Mouse (Mus musculus) urinary bladder, adult 18-20 months (tissue): ENCODE measurements around the gene Hal.
"Not testable (repeated sequence)": the region's sequence is repeated elsewhere in the genome, so short reads cannot be mapped to it uniquely, and the experiment has no call there.

Experiments
- DNase-seq, 2 experiments: peaks; one replicate each; pipeline ENCODE4 v3.0.0; 2022; ENCODE audit warnings: low spot score in 2 of 2, mixed read lengths in 2 of 2

Hal gene

GRCm38 (mm10) chr10:93515927-93516326 lies 27.4 kb downstream of the Hal start:
- no peak for DNase-seq

GRCm38 (mm10) chr10:93517754-93518153 lies 29.2 kb downstream of the Hal start:
- peak in 1 of 2 experiments; percentile 31 for DNase-seq

GRCm38 (mm10) chr10:93518186-93518585 lies 29.6 kb downstream of the Hal start:
- no peak for DNase-seq

DNA sequence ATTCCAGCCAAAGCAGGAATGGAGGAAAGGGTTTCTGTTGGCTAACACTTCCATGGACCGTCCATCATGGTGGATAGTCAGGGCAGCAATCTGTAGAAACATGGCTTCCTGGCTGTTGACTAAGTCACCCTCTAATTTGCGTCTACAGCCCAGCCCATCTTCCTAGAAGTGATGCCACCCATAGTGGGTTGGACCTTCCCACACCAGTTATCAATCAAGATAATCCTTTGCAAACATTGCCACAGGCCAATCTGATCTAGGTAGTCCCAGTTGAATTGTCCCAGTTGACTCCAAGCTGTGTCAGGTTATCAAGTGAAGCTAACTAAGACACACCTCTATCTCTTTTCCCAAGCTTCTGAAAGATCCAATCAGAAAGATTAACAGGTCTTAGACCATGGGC lies 30.1 kb downstream of the Hal start:
- DNase-seq = no peak

- no peak for DNase-seq
These were observed 30.6 kb downstream of the Hal start for GRCm38 (mm10) chr10:93519159-93519558.

- no peak for DNase-seq
These were observed 31.2 kb downstream of the Hal start for GRCm38 (mm10) chr10:93519756-93520155.

DNA sequence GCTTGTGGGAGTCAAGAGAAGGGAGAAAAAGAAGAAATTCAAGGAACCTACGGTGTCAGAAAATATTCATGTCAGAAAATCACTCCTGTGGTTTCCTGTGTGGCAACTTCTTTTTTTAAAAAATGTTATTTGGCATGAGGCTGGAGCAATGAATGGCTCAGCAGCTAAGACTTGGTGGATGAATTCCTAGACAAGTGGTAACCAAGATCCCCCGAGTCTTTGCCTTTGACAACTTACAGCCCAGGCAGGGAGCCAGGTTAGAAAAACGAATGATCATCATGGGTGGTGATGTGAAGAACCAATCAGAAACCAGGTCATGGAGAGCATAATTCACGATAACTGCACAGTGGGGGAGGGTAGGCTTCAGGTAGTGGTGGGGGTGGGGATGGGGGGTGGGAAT lies 32.4 kb downstream of the Hal start:
- no peak for DNase-seq

DNA sequence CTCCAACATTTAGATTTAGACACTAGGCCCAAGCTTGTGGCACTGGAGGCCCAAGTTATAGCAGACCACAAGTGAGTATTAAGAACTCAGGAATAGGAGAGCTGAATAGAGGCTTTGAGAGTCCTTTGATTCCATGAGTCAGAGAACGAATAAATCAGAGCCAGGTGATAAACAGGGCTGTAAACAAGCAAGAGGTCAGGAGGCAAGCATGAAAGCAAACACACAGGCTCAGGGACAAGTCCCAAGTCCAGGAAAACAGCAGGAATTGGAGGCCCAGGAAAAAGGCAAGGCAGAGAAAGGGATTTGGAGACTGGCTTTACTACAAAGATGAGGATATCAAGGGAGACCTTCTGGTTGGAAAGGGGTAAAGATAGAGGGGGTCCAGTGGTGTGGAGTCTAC lies 36.8 kb downstream of the Hal start:
- no peak for DNase-seq

DNA sequence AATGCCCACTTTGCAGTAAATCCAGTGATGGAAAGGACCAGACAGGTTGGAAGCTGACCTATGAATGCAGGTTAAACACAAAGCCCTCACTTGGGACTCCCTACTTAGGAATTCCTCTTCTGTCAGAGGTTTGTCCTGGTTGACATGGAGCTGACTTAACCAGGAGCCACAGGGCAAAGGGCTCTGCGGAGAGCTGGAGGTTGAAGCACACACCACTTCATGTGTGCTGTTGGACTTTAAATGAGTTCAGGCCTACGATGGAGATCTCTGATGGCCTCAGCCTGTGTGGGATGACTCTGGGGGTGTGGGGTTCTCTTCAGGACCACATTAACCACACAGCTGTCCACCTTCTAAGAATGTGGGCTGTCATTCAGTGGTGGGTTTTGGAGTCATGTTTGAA lies 49.7 kb downstream of the Hal start:
- DNase-seq = no peak

DNA sequence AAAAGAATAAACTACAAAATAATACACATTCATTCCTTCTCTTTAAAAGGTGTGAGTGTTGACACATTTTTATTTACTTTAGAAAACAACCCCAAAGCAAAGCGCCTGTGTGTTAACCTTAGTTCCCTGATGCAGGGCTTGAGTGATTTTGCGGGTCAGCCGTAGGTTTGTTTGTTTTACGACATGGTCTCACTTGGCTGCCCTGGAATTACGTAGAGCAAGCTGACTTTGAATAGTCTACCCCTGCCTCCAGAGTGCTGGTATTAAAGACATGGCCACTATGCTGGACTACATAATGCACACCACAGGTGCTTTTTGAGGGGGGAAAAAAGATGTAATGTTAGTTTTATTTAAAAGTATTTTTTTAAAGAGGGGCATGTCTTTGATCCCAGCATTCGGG lies 50.2 kb downstream of the Hal start:
- DNase-seq = no peak

DNA sequence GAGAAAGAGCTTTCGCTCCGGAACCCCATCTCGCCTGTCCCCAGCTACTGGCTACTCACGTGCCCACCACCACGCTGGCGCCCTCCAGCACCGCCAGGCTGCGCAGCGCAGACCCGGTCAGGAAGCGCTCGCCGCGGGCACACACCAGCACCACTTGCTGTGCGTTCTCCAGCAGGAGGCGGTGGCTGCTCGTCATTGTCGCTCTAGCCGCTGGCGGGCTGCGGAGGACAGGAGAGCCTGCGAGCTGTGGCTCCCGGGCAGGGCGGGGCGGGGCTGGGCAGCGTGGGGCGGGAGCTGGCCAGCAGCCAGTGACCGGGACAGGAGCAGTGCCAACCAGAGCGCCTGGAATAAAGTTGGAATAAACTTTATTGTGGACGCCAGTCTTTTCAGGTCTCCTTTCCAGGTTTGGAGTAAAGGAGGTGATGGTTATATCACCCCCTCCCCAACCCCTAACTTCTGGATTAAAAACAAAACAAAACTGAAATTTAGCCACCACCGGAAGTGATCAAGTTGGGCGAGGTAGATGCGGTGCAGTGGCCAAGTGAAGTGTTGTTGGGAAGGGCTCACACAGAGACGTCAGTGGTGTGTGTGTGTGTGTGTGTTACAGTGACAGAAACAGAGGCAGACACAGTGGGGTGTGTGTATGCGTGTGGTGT lies 51.3 kb downstream of the Hal start, which contains the start of gene Amdhd1:
Gene Amdhd1, minus strand, starts transcription at position 259 of the 656 bp plus-strand sequence.
- peak; percentile 68 to 70 for DNase-seq

DNA sequence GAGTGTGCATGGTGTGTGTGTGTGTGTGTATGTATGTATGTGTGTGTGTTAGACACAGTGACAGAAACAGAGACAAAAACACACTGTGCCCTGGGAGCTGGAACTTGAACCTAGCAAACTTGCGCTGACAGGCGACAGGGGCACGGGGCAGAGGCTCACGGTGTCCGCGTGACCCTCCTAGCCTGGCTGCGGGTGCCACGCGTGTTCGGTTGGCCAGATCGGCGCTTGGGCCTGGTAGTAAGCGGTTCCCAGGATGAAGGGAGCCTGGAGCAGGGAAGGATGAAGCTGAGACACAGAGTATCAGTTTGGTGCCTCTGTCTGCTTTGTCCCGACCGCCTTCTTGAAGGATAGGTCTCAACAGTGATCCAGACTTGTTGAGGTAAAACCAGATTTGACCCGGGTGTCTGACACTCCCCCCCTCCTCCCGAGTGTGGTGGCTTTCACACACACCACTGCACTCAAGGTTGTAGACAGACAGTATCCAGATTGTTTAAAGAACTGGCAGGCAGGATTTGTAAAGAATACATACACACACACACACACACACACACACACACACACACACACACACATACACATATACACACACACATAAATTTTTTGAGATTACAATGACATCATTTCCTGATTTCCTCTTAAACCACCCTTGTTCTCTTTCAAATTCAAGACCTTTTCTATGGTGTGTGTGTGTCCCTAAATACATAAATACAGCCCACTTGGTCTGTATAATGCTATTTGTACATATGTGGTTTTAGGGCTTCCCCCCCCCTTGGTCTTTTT lies 52.1 kb downstream of the Hal start, which contains the start of gene Ccdc38:
Gene Ccdc38, plus strand, starts transcription at position 202 of the 780 bp plus-strand sequence.
- no peak for DNase-seq

- no peak for DNase-seq
These were observed 53.0 kb downstream of the Hal start for GRCm38 (mm10) chr10:93541585-93541984.

DNA sequence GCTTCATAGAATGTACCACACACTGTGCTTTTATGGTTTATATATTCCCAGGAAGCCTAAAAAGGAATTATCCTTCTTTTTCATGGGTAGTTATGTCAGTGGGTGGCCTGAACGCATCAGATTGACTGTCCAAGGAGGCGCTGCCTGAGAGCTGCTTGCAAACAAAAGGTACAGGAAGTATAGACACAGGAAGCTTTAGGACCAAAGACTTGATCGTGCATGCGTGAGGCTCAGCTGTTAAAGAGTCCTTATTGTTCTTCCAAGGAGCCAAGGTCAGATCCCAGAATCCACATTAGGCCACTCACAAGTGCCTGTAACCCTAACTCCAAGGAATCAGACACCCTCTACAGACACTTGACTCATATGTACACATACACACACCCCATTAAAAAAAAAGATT lies 53.8 kb downstream of the Hal start:
- DNase-seq = no peak

DNA sequence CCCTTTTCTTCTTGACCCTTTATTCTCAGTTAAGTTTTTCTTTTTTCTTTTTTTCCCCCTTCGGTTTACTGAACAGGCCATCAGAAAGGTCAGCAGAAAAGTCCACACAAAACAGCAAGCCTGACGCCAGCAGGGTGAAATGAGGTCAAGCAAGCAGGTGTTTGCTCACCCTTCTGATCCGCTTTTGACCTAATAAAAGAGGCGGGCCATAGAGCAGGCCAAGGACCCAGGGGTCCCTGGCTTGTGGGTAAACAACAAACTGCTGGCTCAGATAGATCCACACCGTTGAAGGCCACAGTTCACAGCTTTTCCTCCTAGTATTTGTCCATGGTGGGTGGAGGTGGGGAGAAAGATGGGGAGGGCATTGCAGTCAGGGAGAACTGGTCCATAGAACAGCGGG lies 54.6 kb downstream of the Hal start:
- DNase-seq = no peak

GRCm38 (mm10) chr10:93544172-93544571 lies 55.6 kb downstream of the Hal start:
- DNase-seq = no peak

GRCm38 (mm10) chr10:93547741-93548270 lies 59.2 kb downstream of the Hal start:
- DNase-seq = no peak

DNA sequence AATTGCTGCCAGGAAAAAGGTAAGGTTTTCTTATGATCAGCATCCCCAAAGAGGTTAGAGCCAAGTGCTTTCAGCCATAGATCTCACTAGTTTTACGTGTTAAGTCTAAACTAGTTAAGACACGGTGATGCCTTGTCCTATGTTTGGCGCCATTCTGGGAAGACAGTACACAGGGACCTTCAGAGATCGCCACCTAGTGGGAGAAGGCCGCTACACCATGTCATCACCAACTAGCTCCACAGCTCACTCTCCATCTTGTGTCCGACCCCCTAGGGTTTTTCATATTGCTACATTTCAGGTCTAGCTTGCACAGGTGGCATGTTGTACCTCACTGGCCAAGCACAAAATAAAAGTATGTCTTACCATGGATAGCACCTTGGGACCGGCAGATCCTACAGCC lies 60.4 kb downstream of the Hal start:
- peak; percentile 44 to 53 for DNase-seq

GRCm38 (mm10) chr10:93549821-93550220 lies 61.3 kb downstream of the Hal start:
- no peak for DNase-seq

DNA sequence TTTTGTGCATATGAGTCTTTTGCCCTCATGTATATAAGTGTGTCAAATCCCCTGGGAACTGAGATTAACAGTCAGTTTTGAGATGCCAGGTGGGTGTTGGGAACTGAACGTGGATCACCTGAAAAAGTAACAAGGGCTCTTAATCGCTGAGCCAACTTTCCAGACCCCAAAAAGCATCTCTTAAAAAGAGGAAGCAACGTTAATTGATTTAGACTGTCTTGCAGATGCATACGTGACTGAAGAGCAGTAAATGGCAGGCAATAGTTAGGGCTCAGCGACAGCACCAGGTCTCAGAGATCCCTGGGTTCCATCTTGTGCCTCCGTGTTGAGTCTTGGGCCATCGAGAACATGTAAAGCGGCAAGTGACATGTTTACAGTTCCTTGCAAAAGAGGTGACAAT lies 64.0 kb downstream of the Hal start:
- no peak for DNase-seq

DNA sequence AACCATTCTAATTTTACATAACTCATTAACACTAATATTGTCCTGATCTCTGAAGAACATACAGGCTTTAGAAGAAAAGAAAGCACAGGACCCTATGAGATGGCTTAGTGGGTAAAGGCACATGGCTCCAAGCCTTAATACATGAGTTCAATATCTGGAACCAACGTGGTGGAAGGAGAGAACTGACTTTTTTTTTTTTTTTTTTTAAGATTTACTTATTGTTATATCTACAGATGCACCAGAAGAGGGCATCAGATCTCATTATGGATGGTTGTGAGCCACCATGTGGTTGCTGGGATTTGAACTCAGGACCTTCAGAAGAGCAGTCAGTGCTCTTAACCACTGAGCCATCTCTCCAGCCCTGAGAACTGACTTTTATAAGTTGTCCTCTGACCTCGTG lies 69.4 kb downstream of the Hal start:
- not testable (repeated sequence) for DNase-seq

GRCm38 (mm10) chr10:93559786-93560185 lies 71.2 kb downstream of the Hal start:
- DNase-seq = no peak

DNA sequence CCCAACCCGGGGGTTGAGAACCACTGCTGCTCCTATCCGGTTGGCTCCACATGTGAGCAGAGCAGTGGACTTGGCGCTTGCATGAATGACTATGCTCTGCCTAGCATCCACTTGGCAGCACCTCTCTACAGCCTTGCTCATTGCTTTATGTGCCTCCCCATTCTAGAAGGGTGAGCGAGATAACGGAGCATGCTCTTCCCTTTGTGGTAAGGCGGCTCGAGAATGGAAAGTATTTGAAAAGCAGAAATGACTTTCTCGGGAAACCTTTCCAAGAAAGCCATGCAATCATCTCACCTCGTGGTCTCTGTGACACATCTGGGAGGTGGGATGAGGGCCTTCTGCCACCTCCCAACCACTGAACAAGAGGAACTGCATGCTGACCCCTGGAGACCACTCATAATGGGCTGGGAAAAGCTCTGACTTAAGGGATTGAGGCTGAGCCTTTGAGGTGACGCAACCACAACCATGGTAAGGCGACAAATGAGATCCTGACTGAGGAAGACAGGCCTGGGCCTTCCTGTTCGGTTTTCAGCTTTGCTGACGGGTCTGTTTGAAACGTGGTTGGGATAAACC lies 76.0 kb downstream of the Hal start:
- no peak for DNase-seq
